Mouse (Mus musculus): ENCODE data around the gene Olfr1283. TPM values are rescaled to one million over a fixed set of nuclear protein-coding genes. Genes with fewer than 3 reads are reported as not detected.

Olfr1283 gene
- total RNA-seq (2023): not detected

GRCm38 (mm10) chr2:111366490-111366889 is at the start of gene Olfr1283:
Olfr1283 (plus strand) TSS chr2:111366790.

GRCm38 (mm10) chr2:111326220-111326619 is 40.4 kb upstream of the Olfr1283 start, which contains the start of gene Olfr1281:
Olfr1281 (plus strand) TSS chr2:111326520.

GRCm38 (mm10) chr2:111335976-111336375 is 30.6 kb upstream of the Olfr1283 start, which contains the start of gene Olfr1282:
Olfr1282 (minus strand) TSS chr2:111336076.

GRCm38 (mm10) chr2:111375222-111375621 is 8.6 kb downstream of the Olfr1283 start, which contains the start of gene Olfr1284:
Olfr1284 (plus strand) TSS chr2:111375522.

Other genes starting within 250 kb of the Olfr1283 start
- gene Gm15130, start 213.9 kb upstream of the Olfr1283 start, total RNA-seq (2023): not detected
- gene 4930430A15Rik, start 137.2 kb upstream of the Olfr1283 start, total RNA-seq (2023): not detected
- not detected for gene Olfr1275, start 131.5 kb upstream of the Olfr1283 start, total RNA-seq (2023)
- gene Olfr1276, start 112.3 kb upstream of the Olfr1283 start, total RNA-seq (2023): not detected
- not detected for gene Olfr1277, start 92.7 kb upstream of the Olfr1283 start, total RNA-seq (2023)
- not detected for gene Olfr1278, start 76.7 kb upstream of the Olfr1283 start, total RNA-seq (2023)
- not detected for gene Olfr1279, start 66.2 kb upstream of the Olfr1283 start, total RNA-seq (2023)
- gene Olfr1280, start 52.8 kb upstream of the Olfr1283 start, total RNA-seq (2023): not detected
- not detected for gene Olfr1281, start 40.3 kb upstream of the Olfr1283 start, total RNA-seq (2023)
- not detected for gene Olfr1282, start 30.7 kb upstream of the Olfr1283 start, total RNA-seq (2023)
- not detected for gene Olfr1284, start 8.7 kb downstream of the Olfr1283 start, total RNA-seq (2023)
- not detected for gene Olfr1286, start 56.3 kb downstream of the Olfr1283 start, total RNA-seq (2023)
- gene Olfr1287, start 82.4 kb downstream of the Olfr1283 start, total RNA-seq (2023): not detected
- gene Olfr1288, start 107.3 kb downstream of the Olfr1283 start, total RNA-seq (2023): not detected
- not detected for gene Olfr1289, start 114.0 kb downstream of the Olfr1283 start, total RNA-seq (2023)
- gene Olfr1290, start 127.0 kb downstream of the Olfr1283 start, total RNA-seq (2023): not detected
- gene Olfr1291-ps1, start 130.4 kb downstream of the Olfr1283 start, total RNA-seq (2023): not detected
- gene Olfr1293-ps, start 158.4 kb downstream of the Olfr1283 start, total RNA-seq (2023): not detected
- not detected for gene Olfr1294, start 173.5 kb downstream of the Olfr1283 start, total RNA-seq (2023)
- gene Olfr1295, start 202.9 kb downstream of the Olfr1283 start, total RNA-seq (2023): not detected

Measured in B cell, adult 67 days (primary cell).